Mouse (Mus musculus): ENCODE data around the gene Iqsec3. TPM values are rescaled to one million over a fixed set of nuclear protein-coding genes. Genes with fewer than 3 reads are reported as not detected.
A peak's percentile ranks its signal among the peaks of the same experiment; 100 is the strongest.

The Iqsec3 gene
- polyA plus RNA-seq, 1 experiment = not detected

DNA sequence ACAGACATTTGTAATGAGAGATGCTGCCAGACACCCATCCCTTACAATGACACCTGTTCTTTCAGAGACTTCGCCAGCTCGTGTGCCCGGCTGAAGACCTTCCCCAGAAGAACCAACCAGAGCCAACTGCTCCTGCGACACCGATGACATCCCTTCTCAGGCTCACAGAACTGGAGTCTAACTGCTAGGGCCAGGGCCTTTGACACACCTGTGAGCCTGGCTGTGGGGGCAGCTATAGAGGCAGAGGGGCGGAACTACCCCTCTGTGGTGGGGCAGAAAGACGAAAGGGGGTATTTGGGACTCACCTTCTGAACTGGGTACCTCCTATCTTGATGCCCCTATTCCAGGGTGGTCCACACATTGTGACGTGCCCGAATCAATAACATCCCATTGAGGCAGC is 136.2 kb downstream of the Iqsec3 start:
- Histone ChIP-seq H3K27me3 (ENCODE audit: control insufficient read depth) (no peaks in the 10 kb centered on the region), H3K9me3 (ENCODE audit: control insufficient read depth, low read length) (no peaks in the 10 kb centered on the region), H3K36me3 (ENCODE audit: control insufficient read depth) (peaks cover 2% of the 10 kb centered on the region; the same call in 1 of the 2 replicates), H3K4me1 (ENCODE audit: control insufficient read depth) (peaks cover 33% of the 10 kb centered on the region), H3K4me3 (replicated peaks) (peak overlapping the region; percentile 61)
- TF ChIP-seq GATA1 (IDR thresholded peaks at IDR 0.05; ENCODE audit: low read length) (no peak), TAL1 (IDR thresholded peaks at IDR 0.05; ENCODE audit: low read length) (no peak)

GRCm38 (mm10) chr6:121336558-121336957 is 136.9 kb downstream of the Iqsec3 start:
- peaks cover 33% of the 10 kb centered on the region for H3K4me1 ChIP-seq (ENCODE audit: control insufficient read depth)
- peaks cover 2% of the 10 kb centered on the region; the same call in 1 of the 2 replicates for H3K36me3 ChIP-seq (ENCODE audit: control insufficient read depth)
- H3K4me3 ChIP-seq (replicated peaks) = peak overlapping the region; percentile 61
- no peaks in the 10 kb centered on the region for H3K9me3 ChIP-seq (ENCODE audit: control insufficient read depth, low read length)
- no peaks in the 10 kb centered on the region for H3K27me3 ChIP-seq (ENCODE audit: control insufficient read depth)
- peak; percentile 38; the same call in 2 of the 3 replicates for TF ChIP-seq TAL1 (IDR thresholded peaks at IDR 0.05; ENCODE audit: low read length)
- TF ChIP-seq GATA1 (IDR thresholded peaks at IDR 0.05; ENCODE audit: low read length) = 0 out of 2 replicates have a peak, but pooled peaks have one; percentile 24

GRCm38 (mm10) chr6:121335841-121336240 is 137.6 kb downstream of the Iqsec3 start:
- H3K27me3 ChIP-seq (ENCODE audit: control insufficient read depth) = no peaks in the 10 kb centered on the region

DNA sequence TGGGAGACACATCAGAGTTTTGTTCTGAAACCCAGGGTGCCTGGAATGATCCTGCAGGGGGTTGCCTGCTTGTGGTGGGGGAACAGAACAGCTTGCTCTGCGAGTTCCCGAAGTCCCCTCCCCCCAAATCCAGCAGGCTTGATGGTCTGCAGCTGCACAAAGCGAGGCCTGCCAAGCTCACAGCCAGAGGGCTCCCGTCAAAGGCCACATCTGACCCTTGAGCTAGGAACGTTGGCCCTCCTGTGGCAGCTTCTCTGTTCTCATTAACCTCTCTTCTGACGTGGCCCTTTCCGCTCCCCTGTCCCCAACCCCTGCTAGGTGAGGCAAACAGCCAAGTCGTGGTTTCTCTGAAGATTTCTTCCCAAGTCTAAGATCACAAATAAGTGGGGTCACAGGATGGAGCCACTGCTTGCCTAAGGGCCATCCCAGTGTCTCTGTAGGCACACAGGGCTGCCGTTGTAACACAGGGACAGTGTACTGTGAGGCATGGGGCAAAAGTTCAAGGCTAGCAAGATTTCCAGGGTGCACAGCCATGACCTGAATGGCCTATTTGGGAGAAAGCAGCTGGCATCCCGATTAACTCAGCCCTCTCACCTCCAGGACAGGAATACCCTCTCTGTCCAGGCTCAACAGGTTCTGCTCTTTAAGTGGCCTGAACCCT is 143.5 kb downstream of the Iqsec3 start:
- H3K27me3 ChIP-seq (ENCODE audit: control insufficient read depth) = no peaks in the 10 kb centered on the region
- no peak overlapping the region for H3K4me3 ChIP-seq (replicated peaks)
- H3K4me1 ChIP-seq (ENCODE audit: control insufficient read depth) = peaks cover 2% of the 10 kb centered on the region; the same call in 1 of the 2 replicates
- no peak for TF ChIP-seq TAL1 (IDR thresholded peaks at IDR 0.05; ENCODE audit: low read length)
- no peak for TF ChIP-seq GATA1 (IDR thresholded peaks at IDR 0.05; ENCODE audit: low read length)
- H3K36me3 ChIP-seq (ENCODE audit: control insufficient read depth) = peaks cover 1% of the 10 kb centered on the region; the same call in 1 of the 2 replicates
- no peaks in the 10 kb centered on the region for H3K9me3 ChIP-seq (ENCODE audit: control insufficient read depth, low read length)

More at GRCm38 (mm10) chr6:121335841-121336240, 137.6 kb downstream of the Iqsec3 start:
- H3K4me1 ChIP-seq (ENCODE audit: control insufficient read depth) = peaks cover 33% of the 10 kb centered on the region
- no peak overlapping the region for H3K4me3 ChIP-seq (replicated peaks)
- TF ChIP-seq TAL1 (IDR thresholded peaks at IDR 0.05; ENCODE audit: low read length) = no peak
- no peak for TF ChIP-seq GATA1 (IDR thresholded peaks at IDR 0.05; ENCODE audit: low read length)
- H3K36me3 ChIP-seq (ENCODE audit: control insufficient read depth) = peaks cover 2% of the 10 kb centered on the region; the same call in 1 of the 2 replicates
- H3K9me3 ChIP-seq (ENCODE audit: control insufficient read depth, low read length) = no peaks in the 10 kb centered on the region

DNA sequence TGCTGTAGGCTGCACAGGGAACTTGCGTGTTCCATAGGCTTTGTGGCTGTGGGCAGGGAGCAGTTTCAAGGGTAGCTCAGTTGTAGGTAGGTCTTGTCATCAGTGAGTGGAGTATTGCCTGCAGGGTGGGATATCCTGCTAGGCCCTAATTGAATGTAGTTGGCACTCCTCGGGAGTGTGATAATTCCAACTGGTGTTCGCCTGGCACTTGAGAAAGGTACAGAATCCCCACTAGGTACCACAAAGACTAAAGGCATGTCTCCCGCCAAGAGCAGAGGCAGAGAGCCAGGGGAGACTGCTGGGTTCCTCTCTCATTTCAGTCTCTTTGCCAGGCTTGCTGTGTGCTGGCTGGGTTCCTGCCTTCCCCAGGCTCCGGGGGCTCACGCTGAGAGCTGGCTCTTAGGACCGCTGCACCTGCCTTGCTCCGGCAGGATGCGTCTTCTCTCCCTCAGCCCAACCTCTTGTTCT is 145.0 kb downstream of the Iqsec3 start:
- H3K36me3 ChIP-seq (ENCODE audit: control insufficient read depth) = peaks cover 2% of the 10 kb centered on the region; the same call in 1 of the 2 replicates
- H3K4me3 ChIP-seq (replicated peaks) = no peak overlapping the region
- no peaks in the 10 kb centered on the region for H3K4me1 ChIP-seq (ENCODE audit: control insufficient read depth)
- H3K9me3 ChIP-seq (ENCODE audit: control insufficient read depth, low read length) = no peaks in the 10 kb centered on the region
- no peaks in the 10 kb centered on the region for H3K27me3 ChIP-seq (ENCODE audit: control insufficient read depth)
- TF ChIP-seq TAL1 (IDR thresholded peaks at IDR 0.05; ENCODE audit: low read length) = no peak
- no peak for TF ChIP-seq GATA1 (IDR thresholded peaks at IDR 0.05; ENCODE audit: low read length)

DNA sequence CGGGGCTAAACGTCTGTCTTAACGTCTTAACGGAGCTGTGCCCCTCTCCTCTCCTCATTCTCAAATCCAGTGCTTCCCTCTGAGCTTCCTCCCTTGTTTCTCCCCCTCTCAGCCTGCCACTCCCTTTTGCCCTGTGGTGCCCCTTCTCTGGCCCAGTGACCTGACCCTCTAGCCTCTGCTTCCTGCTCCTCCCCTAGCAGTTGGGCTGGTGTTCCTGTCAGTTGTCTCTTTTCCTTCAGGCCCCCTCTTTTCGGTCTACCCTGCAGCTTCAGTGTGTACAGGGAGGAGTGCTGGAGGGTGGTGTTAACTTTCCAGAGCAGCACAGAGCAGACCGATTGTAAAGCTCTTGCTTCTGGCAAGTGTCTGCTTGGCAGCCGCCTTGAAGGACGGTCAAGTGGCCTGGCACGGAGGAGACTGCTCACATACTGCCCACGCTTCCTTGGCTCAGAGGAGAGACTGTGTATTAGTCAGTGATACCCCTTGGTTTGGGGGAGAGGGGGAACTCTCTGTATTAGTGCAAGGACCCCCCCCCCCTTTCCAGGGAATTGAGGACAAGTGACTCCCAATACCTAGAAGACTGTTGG is 146.9 kb downstream of the Iqsec3 start:
- H3K4me1 ChIP-seq (ENCODE audit: control insufficient read depth) = no peaks in the 10 kb centered on the region
- H3K9me3 ChIP-seq (ENCODE audit: control insufficient read depth, low read length) = no peaks in the 10 kb centered on the region
- H3K27me3 ChIP-seq (ENCODE audit: control insufficient read depth) = no peaks in the 10 kb centered on the region
- no peak overlapping the region for H3K4me3 ChIP-seq (replicated peaks)
- H3K36me3 ChIP-seq (ENCODE audit: control insufficient read depth) = peaks cover 2% of the 10 kb centered on the region; the same call in 1 of the 2 replicates
- TF ChIP-seq GATA1 (IDR thresholded peaks at IDR 0.05; ENCODE audit: low read length) = no peak
- no peak for TF ChIP-seq TAL1 (IDR thresholded peaks at IDR 0.05; ENCODE audit: low read length)

GRCm38 (mm10) chr6:121325740-121326139 is 147.7 kb downstream of the Iqsec3 start:
- Histone ChIP-seq H3K9me3 (ENCODE audit: control insufficient read depth, low read length) (no peaks in the 10 kb centered on the region), H3K36me3 (ENCODE audit: control insufficient read depth) (peaks cover 2% of the 10 kb centered on the region; the same call in 1 of the 2 replicates), H3K4me3 (replicated peaks) (no peak overlapping the region), H3K4me1 (ENCODE audit: control insufficient read depth) (no peaks in the 10 kb centered on the region), H3K27me3 (ENCODE audit: control insufficient read depth) (no peaks in the 10 kb centered on the region)
- TF ChIP-seq TAL1 (IDR thresholded peaks at IDR 0.05; ENCODE audit: low read length) (no peak), GATA1 (IDR thresholded peaks at IDR 0.05; ENCODE audit: low read length) (no peak)

DNA sequence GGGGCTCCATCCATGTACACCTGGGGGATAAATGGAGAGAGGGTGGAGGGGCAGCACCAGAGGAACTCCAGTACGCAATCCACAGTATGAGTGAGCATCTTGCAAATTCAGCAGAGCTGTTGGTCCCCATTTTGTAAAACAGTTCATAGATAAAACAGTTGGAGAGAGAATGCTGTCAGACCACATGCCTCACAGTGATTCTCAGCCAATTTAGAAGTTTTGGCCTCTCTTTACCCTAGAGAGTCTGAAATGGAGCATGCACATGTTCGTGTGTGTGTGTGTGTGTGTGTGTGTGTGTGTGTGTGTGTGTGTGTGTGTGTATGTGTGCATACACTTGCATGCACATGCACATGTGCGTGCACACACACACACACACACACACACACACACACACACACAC is 148.2 kb downstream of the Iqsec3 start:
- H3K4me3 ChIP-seq (replicated peaks) = no peak overlapping the region
- no peak for TF ChIP-seq TAL1 (IDR thresholded peaks at IDR 0.05; ENCODE audit: low read length)
- no peak for TF ChIP-seq GATA1 (IDR thresholded peaks at IDR 0.05; ENCODE audit: low read length)
- no peaks in the 10 kb centered on the region for H3K4me1 ChIP-seq (ENCODE audit: control insufficient read depth)
- no peaks in the 10 kb centered on the region for H3K9me3 ChIP-seq (ENCODE audit: control insufficient read depth, low read length)
- H3K27me3 ChIP-seq (ENCODE audit: control insufficient read depth) = no peaks in the 10 kb centered on the region
- peaks cover 2% of the 10 kb centered on the region; the same call in 1 of the 2 replicates for H3K36me3 ChIP-seq (ENCODE audit: control insufficient read depth)

Other genes with a start within 250 kb of the Iqsec3 start
- 0.15 TPM in 1 of 2 replicates, not detected in the other for gene Usp18, start 227.8 kb downstream of the Iqsec3 start, polyA plus RNA-seq (2012)
- gene Slc6a13, start 173.5 kb downstream of the Iqsec3 start, polyA plus RNA-seq (2012) = 0.39 and 0.55 TPM in 2 replicates
- not detected in 2 replicates for gene Slc6a12, start 130.6 kb downstream of the Iqsec3 start, polyA plus RNA-seq (2012)
- gene A2m, start 161.7 kb upstream of the Iqsec3 start, polyA plus RNA-seq (2012) = 0.02 TPM in 1 of 2 replicates, not detected in the other